Mouse (Mus musculus) heart, adult 2 months (tissue): ENCODE results near the gene Odf2l.

Experiments
- CTCF ChIP-seq: fragments of 200-600 bp; IDR thresholded peaks from 2 replicates; pipeline ENCODE4 v1.8.1; 2022; ENCODE audit warnings: antibody characterized with exemption, mild to moderate bottlenecking, moderate library complexity
- EP300 ChIP-seq: fragments of 200-500 bp; IDR thresholded peaks from 2 replicates; pipeline ENCODE4 v1.6.1; 2011; ENCODE audit warnings: low read depth, low read length, control low read depth; ENCODE audit not compliant: insufficient read depth
- POLR2A ChIP-seq: fragments of 200-500 bp; IDR thresholded peaks from 2 replicates; pipeline ENCODE4 v1.6.1; 2011; ENCODE audit warnings: mild to moderate bottlenecking, low read depth, low read length, control low read depth; ENCODE audit not compliant: insufficient read depth

GRCm38 (mm10) chr3:145119002-145119358 lies 592 bp downstream of the Odf2l start:
- no peak for TF ChIP-seq CTCF
- no peak for TF ChIP-seq EP300
- TF ChIP-seq POLR2A: no peak
